Mouse (Mus musculus) embryo, embryonic 11 days (tissue): ENCODE measurements around the gene Msl1.
A peak's percentile ranks its signal among the peaks of the same experiment; 100 is the strongest.

Experiments
- DNase-seq: peaks from one replicate; pipeline ENCODE4 v3.0.0-alpha.2; 2015

Msl1 gene

DNA sequence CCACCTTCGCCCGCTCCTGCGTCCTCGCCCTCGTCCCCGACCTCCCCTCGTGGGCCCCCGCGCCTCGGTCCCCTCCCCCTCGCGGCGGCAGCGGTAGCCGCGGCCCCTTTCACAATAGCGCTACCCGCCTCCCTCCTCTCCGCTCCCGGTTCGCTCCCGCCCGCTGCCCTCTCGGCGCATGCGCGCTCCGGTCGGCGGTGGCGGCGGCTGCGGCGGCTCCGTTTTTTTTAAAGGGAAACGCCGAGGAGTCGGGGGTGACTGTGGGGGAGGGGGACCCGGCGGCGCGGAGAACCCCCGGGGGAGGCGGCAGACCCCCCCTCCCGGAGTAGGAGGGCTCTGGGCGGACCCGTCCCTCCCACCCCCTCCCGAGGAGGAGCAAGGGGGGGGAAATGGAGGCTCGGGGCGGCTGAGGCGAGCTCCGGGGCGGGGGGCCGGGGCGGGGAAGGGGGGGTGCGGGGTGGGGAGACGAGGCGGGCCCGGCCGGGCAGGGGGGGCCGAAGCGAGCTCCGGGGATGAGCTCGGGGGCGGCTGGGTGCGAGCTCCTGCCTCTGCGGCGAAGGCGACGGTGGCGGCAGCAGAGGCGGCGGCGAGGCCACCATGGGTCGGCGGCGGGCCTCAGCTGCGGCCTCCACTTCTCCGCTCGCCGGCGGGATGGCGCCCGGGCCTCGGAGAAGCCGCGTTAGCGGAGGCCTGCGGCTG, at the start of gene Msl1:
Gene Msl1 (plus strand): TSS at position 502 of the 699 bp plus-strand sequence.
- DNase-seq: peak; percentile 93

GRCm38 (mm10) chr11:98745932-98746853, 49.1 kb upstream of the Msl1 start:
- no peak for DNase-seq

DNA sequence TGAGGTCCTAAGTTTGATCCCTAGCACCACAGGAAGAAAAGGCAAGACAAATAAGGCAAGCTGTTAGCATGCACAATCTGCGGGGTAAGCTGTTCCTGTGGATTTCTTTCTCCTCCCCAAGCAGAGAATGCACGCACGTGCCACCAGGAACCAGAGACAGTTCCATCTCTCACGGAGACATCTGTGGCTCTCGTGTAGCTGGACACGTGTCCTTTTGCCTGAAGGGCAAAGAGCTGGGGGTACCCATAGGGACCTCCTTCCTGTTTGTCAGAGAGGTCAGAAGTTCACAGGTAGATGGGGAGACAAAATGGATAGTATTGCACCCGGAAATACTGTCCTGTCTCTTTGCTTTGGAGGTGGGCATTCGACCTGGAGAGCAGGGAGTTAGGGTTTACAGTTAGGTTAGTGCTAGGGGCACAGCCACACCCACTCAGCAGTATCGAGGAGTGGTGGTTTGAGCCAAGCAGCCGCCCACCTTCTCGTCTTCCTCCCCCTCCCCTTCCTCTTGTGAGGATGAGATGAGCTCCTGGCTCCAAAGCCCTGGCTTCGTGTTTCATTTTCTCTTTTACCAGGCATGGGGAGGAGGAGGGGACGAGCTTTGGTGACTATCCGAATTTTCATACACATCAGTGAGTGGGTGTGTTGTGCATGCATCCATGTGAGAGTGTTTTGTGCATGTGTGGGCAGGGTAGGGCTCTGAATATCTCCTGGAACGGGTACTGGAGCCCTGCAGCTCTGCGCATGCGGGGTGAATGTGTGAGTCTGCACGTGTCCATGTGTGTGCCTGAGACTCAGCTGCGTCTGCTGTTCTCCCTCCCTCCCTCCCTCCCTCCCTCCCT, 48.2 kb upstream of the Msl1 start:
- DNase-seq: peak; percentile 91

DNA sequence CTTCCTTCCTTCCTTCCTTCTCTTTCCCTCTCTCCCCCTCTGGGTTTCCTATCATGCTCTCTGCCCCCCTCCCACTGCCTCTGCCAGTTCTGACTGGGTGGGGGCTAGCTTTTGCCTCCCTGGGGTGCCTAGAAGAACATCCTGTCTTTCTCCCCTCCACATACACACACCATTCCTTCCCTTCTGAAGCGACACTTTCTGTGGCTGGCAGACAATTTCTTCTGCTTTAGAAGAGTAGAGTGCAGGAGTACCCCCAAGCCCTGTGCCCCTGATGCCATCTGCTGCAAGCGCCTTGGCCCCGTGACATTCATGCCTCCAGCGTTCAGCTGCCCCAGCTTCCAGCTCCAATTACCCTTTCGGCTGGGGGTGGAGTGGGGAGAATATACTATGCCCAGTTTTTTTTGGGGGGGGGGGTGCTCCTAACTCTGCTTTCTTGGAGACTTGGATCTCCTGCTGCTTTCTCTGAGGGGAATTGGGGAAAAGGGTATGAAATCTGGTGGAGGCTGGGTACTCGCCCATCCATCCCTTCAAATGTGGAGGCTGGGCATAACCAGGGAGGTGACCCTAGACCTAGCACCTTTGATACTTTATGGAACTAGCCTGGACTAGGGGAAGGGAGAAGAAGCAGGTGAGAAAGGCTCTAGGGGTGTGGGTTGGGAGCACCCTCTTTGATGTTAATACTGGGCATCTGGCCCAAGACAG, 47.4 kb upstream of the Msl1 start:
- DNase-seq: peak; percentile 22

DNA sequence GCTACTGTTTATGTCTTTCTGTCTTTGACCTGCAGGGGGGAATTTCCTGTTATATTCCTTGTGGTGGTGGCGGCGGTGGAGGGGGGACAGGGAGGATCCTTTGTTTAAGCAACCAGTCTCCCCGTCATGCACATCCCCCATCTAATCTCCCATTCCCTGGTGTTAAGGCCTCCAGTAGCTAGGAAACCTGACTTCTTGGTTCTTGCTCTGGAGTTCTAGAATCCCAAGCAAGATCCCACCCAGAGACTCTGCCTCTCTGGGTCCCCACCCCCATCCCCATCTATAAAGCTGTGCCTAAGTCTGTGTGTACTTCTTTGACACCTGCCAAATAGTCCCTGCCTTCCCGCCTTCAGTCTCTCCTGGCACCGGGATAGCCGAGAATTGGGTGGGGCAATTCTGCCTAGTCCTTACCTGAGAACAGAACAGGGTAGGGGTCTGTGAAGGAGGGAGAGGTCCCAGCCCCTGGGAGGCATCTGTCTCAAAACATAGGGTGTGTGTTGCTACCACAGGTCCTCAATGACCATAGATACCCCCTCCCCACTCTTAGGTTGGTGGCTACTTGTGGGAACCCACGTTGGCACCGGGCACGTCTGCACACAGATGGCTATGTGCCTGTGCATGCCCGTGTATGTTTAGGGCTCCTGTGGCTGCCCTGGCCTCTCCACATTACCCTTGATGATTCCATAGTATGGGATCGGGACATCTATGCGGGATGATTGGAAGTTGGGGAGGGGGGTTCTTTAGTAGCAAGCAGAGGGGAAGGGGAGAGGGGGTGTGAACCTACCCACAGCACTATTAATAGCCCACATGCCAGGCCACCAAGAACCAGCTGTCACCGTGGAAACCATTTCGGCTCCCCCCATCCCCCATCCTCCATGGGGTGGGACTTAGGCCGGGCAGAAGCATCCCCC, 46.6 kb upstream of the Msl1 start:
- peak; percentile 54 for DNase-seq

GRCm38 (mm10) chr11:98749716-98750115, 45.6 kb upstream of the Msl1 start:
- peak; percentile 9 for DNase-seq

DNA sequence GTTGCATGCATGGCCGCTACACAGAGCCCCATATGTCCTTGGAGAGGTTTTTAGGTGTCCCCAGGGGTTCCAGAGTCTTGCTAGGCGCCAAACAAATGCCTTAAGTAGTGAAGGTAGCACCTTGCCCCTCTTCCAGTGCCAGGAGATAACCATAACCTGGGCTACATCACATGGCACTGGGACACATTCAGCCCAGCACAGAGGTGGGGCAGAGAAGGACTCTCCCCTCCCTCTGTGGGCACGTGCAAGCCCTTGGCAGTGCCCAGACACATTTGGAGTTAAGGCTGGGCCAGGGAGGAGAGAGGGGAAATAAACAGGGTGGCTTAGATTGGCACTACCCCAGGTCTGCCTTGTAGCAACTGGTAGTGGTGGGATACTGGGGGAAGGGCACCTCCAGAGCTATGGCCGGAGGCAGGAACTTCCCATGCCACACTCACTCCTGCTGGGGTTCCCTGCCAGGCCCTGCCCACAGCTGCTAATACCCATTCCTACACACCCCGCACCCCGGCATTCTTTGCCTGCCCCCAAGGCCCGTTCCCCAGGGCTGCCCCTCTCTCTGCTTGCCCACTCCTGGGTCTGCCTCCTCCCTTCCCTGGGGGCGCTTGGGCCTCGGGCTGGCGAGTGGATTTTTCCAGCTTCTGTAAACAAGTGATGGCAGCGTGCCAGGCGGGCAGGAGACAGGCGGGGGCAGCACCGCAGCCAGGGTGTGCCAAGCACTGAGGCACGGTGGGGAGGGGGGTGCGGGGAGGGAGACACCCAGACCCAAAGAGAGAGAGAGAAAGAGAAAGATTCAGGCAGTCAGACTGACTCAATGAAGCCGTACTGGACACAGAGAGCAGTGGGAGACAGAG, 44.7 kb upstream of the Msl1 start:
- no peak for DNase-seq

- DNase-seq: no peak
These were observed 44.0 kb upstream of the Msl1 start for GRCm38 (mm10) chr11:98751221-98751782.

- no peak for DNase-seq
These were observed 42.7 kb upstream of the Msl1 start for GRCm38 (mm10) chr11:98752562-98753140.

- DNase-seq: no peak
These were observed 42.1 kb upstream of the Msl1 start for GRCm38 (mm10) chr11:98753264-98753663.

DNA sequence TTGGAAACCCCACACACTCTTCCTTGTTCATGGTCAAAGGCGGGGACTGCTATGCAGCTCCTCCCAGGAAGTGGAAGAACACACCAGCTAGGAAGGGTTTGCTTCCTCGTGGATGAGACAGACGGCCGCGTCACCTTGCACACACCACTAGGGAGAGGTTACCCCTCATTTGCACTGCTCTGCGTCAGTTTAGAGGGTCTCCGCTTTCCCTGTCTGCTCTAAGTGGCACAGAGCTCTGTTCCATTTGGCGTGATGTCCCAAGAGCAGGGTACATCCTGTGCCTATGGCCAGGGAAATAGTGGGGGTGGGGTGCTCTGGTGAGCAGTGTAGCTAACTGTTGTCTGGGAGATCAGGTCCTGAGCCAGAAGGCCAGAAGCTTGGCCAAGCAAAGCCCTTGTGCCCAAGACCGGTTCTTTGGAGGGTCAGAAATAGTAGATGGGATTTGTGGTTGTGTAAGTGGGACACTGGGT, 41.1 kb upstream of the Msl1 start:
- DNase-seq: no peak

DNA sequence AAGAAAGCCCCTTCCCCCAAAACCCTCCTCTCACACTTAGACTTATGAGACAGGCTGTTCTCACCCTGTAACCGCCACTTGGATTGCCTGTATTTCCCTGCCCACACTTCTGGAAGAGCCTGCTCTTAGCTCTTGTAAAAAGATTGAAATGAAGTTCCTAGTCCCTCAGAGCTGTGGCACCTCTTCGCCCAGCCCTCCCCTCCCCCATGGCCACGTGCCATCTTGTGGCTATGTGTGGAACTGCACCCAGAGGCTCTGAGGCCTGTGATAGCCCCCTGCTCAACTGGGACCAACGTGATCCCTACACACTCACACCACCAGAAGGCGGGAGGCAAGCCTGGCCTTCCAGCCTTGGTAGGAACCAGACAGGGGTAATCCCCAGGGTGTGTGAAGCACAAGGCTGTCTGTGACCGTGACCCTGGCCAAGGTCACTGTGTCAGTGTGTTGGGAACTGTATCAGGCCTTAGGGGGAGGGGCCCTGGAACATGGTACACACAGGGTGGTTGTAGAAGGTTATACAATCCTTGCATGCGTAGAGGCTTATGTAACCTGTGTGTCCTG, 40.6 kb upstream of the Msl1 start:
- DNase-seq: peak; percentile 82

DNA sequence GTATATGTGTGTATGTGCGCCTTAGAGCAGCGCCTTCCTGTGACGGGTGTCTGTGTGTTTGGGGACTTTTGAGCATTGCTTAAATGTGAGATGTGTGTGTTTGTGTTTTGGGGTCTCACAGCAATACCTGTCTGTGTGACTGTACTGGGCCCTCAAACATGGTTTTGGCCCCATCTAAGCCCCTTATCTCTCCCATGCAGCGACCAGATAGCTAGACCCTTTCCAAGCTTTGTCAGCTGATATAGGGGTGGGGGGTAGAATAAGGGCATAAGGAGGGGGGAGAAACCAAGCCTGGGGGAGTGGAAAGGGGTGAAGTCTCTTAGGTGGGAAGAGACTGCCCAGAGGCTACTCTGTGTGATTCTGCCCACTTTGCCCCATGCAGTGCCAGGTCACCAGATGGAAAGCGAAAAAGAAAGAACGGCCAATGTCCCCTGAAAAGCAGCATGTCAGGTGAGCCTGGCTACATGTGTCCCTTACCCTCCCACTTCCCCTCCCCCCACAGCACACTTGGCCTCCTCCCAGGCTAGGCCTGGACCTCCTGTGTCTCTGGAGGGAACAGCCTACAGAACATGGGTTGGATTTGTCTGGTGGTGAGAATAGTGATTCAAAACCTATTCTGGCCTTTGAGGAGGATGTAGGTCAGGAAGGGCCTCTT, 39.5 kb upstream of the Msl1 start:
- no peak for DNase-seq

GRCm38 (mm10) chr11:98756711-98757110, 38.6 kb upstream of the Msl1 start:
- no peak for DNase-seq

DNA sequence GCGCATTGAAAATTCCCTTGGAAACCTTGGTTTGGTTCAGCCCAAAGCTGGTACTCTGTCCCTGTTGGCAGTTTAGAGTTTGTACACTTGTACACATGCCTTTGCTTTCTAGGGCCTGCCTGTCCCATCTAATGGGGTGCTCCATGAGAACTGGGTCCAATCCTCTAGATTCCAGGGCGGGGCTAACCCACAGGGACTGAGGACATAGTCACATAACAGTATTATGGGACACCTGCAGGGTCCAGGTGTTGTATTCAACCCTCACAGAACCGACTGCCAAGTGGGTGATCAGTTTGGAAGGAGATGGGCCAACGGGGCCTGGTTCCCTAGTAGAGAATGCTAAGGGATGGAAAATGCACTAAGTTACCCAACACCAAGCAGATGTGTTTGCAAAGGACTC, 33.4 kb upstream of the Msl1 start:
- DNase-seq: no peak

DNA sequence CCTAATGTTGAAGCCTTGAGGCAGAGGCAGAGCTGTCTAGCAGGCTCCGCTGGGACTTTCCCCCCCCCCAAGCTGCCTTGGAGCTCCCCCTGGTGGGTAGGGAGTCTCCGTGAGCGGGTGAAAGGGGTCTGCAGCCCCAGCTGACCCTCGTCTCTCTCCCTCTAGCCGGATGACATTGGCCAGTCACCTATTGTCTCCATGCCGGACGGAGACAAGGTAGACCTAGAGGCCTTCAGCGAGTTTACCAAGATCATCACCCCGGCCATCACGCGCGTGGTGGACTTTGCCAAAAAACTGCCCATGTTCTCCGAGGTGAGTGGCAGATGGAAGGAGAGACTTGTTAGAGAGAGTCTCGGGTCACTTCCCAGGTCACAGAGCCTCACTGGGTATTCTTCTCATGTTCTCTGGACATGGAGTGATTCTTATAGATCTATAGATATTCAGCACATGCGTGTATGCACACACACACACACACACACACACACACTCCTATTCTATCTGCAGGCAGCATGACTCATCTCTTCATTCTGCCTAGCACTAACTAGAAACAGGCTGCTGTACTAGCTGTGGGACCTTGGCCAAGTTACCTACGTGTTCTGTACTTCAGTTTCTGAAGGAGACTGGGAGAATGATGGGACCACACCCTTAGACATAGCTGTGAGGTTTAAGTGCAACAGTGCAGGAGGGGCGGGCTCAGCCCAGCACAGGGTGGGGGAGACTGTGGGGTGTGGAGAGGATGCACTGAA, 32.4 kb upstream of the Msl1 start:
- no peak for DNase-seq

- DNase-seq: no peak
These were observed 31.8 kb upstream of the Msl1 start for GRCm38 (mm10) chr11:98763502-98763861.

GRCm38 (mm10) chr11:98764091-98764490, 31.2 kb upstream of the Msl1 start:
- no peak for DNase-seq
